Mouse (Mus musculus) lung, embryonic 16.5 days (tissue): ENCODE measurements at regions not wholly inside any gene's neighbourhood (a gene's known extent, or its start where the extent isn't known, plus 50 kb on each side); places are given as distances from the start of the nearest gene placed in this dataset.
A peak's percentile ranks its signal among the peaks of the same experiment; 100 is the strongest.

Experiments used
- ATAC-seq: fragments of 200-750 bp; cut with Nextera tagmentation; 2 replicates; pipeline ENCODE4 v1.8.0; 2017; ENCODE audit warnings: low read depth, mild to moderate bottlenecking, moderate library complexity
- H3K27ac ChIP-seq: fragments of 300-500 bp; sonication (generic); 2 replicates; pipeline ENCODE4 v1.5.1; 2014; ENCODE audit warnings: mild to moderate bottlenecking, control low read depth, low read length
- H3K27me3 ChIP-seq: fragments of 300-500 bp; sonication (generic); 2 replicates; pipeline ENCODE4 v1.6.1; 2014; ENCODE audit warnings: low read depth, low read length, mixed read lengths; ENCODE audit not compliant: control insufficient read depth, insufficient read depth
- H3K36me3 ChIP-seq: fragments of 300-500 bp; sonication (generic); 2 replicates; pipeline ENCODE4 v1.6.1; 2014; ENCODE audit warnings: low read length; ENCODE audit not compliant: control insufficient read depth, insufficient read depth
- H3K4me1 ChIP-seq: fragments of 300-500 bp; sonication (generic); replicated peaks from 2 replicates; pipeline ENCODE4 v1.6.1; 2014; ENCODE audit warnings: low read length, mixed read lengths; ENCODE audit not compliant: control insufficient read depth, insufficient read depth
- H3K4me2 ChIP-seq: fragments of 300-500 bp; sonication (generic); 2 replicates; pipeline ENCODE4 v1.6.1; 2014; ENCODE audit warnings: low read depth, low read length, control low read depth
- H3K4me3 ChIP-seq: fragments of 300-500 bp; sonication (generic); 2 replicates; pipeline ENCODE4 v1.5.1; 2014; ENCODE audit warnings: mild to moderate bottlenecking, low read length, control low read depth
- H3K9ac ChIP-seq: fragments of 300-500 bp; sonication (generic); 2 replicates; pipeline ENCODE4 v1.6.1; 2014; ENCODE audit warnings: low read length, control low read depth
- H3K9me3 ChIP-seq: fragments of 300-500 bp; sonication (generic); 2 replicates; pipeline ENCODE4 v1.6.1; 2016; ENCODE audit warnings: low read length; ENCODE audit not compliant: control insufficient read depth
- WGBS: fragments of 180-500 bp; shearing (Covaris S2); extraction: QIAGEN DNeasy Blood & Tissue Kit; methylation state at CpG from one replicate; pipeline ENCODE4 v1.1.7; 2014; 5-methylcytosine and 5-hydroxymethylcytosine counted together

DNA sequence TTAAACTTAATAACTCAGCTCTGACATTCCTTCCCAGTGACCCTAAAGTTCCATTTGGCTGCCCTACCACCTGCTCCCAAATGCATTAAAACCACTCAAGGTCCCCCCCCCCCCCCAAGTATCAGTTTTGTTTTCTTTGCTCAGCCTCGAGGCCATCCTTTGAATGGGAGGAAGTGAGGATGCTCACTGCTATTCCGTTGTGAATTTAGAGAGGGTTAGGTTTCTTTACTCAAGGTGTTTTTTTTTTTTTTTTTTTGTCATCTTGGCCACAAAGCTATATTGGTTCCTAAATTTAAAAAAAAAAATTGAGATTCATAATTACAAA is 168.8 kb upstream of the Arrdc4 start:
- ATAC-seq: no peak
- Histone ChIP-seq H3K9me3 (no peaks in the 10 kb centered on the region), H3K36me3 (no peaks in the 10 kb centered on the region), H3K4me2 (peak overlapping the region; percentile 46), H3K4me1 (peaks cover 12% of the 10 kb centered on the region; the same call in 1 of the 2 replicates), H3K9ac (no peak overlapping the region; the same call in 1 of the 2 replicates), H3K4me3 (0 out of 2 replicates have a peak overlapping the region, but pooled peaks have one; percentile 1), H3K27ac (no peak overlapping the region), H3K27me3 (no peaks in the 10 kb centered on the region)
- WGBS: 5% methylated on average over 2 of the region's 2 CpGs

DNA sequence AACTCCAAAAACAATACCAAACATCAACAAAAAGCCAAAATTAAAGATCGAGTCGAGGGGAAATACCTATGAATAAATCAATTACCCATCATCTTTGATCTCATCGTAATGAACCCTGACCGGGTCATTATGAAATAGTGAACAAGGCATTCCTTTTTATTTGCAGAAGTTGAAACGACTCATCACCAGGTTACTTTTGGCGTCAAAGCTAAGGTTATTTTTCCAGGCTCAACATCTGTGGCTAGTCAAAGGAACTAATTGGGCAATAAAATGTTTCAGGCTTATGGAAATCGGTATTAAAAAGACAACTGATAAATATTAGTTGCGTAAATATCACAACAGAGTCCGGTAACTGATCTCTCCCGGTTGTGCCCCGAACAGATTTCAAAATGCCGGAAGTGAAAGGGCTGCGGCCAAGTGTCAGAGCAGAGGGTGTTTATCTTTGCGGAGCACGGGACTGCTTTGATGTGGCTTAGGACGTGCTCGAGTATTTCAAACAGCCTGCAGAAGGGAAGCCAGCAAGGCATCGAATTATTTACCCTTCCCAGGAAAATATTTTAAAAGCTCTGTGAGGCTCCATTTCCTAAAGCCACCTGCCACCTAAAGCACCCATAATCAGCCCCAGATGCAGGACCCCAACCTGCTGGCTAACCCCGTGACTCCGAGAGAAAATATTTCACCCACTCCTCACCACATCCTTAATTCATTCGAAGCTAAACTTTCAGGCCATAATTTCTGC is 168.3 kb upstream of the Arrdc4 start:
- H3K9me3 ChIP-seq: no peaks in the 10 kb centered on the region
- H3K27me3 ChIP-seq: no peaks in the 10 kb centered on the region
- 10% methylated on average over 21 of the region's 21 CpGs for WGBS
- H3K27ac ChIP-seq: no peak overlapping the region
- H3K4me3 ChIP-seq: 0 out of 2 replicates have a peak overlapping the region, but pooled peaks have one; percentile 1
- no peaks in the 10 kb centered on the region for H3K36me3 ChIP-seq
- H3K4me2 ChIP-seq: peak overlapping the region; percentile 46
- no peak overlapping the region; the same call in 1 of the 2 replicates for H3K9ac ChIP-seq
- ATAC-seq: peak; percentile 80
- peaks cover 12% of the 10 kb centered on the region; the same call in 1 of the 2 replicates for H3K4me1 ChIP-seq

DNA sequence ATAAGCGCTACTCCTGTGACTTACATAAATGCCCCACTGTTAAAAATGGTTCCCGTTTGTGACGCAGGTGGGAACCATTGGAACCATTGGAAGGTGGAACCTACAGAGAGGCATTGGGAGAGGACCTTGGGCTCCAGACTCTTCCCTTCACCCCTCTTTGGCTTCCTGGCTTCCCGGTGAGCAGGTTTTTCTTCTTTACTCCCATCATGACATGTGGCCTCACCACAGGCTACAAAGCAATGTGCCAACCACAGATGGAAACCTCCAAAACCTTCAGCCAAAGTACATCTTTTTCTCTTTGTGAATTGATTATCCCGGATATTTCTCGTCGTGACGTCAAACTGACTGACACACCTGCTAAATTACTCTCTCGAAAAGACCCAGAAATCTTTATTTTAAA is 166.9 kb upstream of the Arrdc4 start:
- H3K4me2 ChIP-seq: no peak overlapping the region
- no peak overlapping the region for H3K4me3 ChIP-seq
- peaks cover 12% of the 10 kb centered on the region; the same call in 1 of the 2 replicates for H3K4me1 ChIP-seq
- no peak for ATAC-seq
- WGBS: 83% methylated on average over 9 of the region's 9 CpGs
- no peak overlapping the region for H3K9ac ChIP-seq
- no peak overlapping the region for H3K27ac ChIP-seq
- H3K9me3 ChIP-seq: no peaks in the 10 kb centered on the region
- H3K27me3 ChIP-seq: no peaks in the 10 kb centered on the region
- no peaks in the 10 kb centered on the region for H3K36me3 ChIP-seq

DNA sequence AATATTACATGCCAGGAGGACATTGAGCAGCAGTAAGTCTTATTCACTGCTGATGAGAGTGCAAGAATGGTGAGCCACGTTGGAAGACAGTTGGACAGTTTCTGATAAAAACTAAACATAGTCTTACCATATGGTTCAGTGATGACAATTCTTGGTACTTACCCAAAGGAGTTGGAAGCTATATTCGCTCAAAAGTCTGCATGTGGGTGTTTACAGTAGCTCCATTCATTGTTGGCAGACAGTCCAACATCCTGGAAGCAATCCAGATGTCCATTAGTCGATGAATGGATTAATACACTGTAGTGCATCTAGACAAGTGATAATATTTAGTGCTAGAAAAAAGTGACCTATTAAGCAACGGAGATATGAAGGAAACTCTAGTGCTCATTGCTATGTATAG is 165.3 kb upstream of the Arrdc4 start:
- 27% methylated on average over 4 of the region's 4 CpGs for WGBS
- Histone ChIP-seq H3K27me3 (no peaks in the 10 kb centered on the region), H3K36me3 (no peaks in the 10 kb centered on the region), H3K9ac (no peak overlapping the region), H3K27ac (no peak overlapping the region), H3K4me1 (peaks cover 12% of the 10 kb centered on the region; the same call in 1 of the 2 replicates), H3K4me2 (no peak overlapping the region), H3K4me3 (no peak overlapping the region), H3K9me3 (no peaks in the 10 kb centered on the region)
- peak; percentile 85 for ATAC-seq

DNA sequence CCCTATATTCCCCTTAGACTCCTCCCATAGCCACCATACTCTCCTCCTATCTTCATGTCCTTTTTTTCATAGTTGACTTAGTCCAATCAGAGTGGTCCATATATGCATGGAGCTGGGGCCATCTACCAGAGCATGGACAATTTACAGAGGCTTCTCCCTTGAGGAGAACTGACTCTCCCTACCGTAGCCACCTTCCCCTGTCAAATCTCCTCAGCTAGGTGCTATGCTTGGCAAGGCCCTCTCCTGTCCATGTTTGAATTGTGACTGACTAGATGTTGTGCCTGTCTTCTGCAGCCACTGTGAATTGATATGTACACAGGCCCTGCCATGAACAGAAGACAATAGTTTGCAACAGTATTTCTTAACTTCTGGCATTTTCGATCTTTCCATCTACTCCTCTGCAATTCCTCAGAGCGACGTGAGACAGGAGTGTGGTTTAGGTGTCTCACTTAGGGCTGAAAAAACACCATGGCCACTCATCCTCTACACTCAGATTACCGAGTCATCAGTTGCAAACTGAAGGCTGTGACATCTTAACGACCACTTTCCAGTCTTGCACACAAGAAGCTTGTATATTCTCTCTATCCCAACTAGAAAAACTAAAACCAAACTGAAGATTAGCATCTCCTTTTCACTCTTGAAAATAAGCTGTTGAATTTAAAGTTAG is 163.1 kb upstream of the Arrdc4 start:
- H3K4me2 ChIP-seq: no peak overlapping the region
- ATAC-seq: no peak
- peaks cover 6% of the 10 kb centered on the region; the same call in 1 of the 2 replicates for H3K4me1 ChIP-seq
- 79% methylated on average over 6 of the region's 6 CpGs for WGBS
- no peaks in the 10 kb centered on the region for H3K27me3 ChIP-seq
- no peaks in the 10 kb centered on the region for H3K9me3 ChIP-seq
- no peaks in the 10 kb centered on the region for H3K36me3 ChIP-seq
- H3K9ac ChIP-seq: no peak overlapping the region
- no peak overlapping the region for H3K27ac ChIP-seq
- no peak overlapping the region for H3K4me3 ChIP-seq

DNA sequence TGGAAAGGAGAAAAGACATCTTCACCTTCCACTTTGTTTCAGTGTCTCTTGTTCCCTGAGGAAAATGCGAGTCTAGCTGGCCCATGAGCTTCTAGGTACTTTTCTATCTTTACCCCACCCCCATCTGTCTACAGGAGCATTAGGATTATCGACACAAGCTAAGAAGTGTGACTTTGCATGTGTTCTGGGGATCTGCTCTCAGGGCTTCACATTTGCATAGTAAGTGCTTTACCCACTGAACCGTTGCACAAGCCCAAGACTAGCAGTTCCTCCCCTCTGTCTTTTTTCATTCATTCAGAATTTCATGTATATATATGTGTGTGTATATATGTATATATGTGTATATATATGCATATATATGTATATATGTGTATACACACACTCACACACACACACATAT is 162.5 kb upstream of the Arrdc4 start:
- H3K9me3 ChIP-seq: no peaks in the 10 kb centered on the region
- H3K4me3 ChIP-seq: no peak overlapping the region
- peaks cover 6% of the 10 kb centered on the region; the same call in 1 of the 2 replicates for H3K4me1 ChIP-seq
- H3K9ac ChIP-seq: no peak overlapping the region
- H3K4me2 ChIP-seq: no peak overlapping the region
- no peak for ATAC-seq
- no peak overlapping the region for H3K27ac ChIP-seq
- no peaks in the 10 kb centered on the region for H3K27me3 ChIP-seq
- no peaks in the 10 kb centered on the region for H3K36me3 ChIP-seq
- WGBS: 80% methylated on average over 3 of the region's 3 CpGs

DNA sequence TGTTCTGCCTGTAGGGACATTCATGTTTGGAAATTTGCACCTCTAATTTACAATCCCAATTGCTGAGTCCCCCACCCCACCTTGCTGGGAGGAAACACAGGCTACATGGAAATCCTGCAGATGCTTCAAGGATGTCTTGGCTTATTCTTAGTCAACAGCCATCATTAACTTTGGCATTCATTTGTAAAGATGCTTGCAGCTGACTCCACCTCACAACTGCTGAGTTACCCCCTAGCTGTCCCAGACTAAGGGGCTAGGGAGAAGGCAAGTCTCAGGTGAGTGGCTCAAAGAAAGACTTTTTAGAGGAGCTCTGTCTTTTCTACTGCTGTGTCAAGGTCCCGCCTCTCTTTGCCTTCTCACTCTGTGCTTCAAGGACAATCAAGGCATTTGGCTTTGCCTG is 160.7 kb upstream of the Arrdc4 start:
- H3K4me2 ChIP-seq: no peak overlapping the region
- H3K4me1 ChIP-seq: peaks cover 2% of the 10 kb centered on the region; the same call in 1 of the 2 replicates
- no peak overlapping the region for H3K9ac ChIP-seq
- no peaks in the 10 kb centered on the region for H3K36me3 ChIP-seq
- H3K9me3 ChIP-seq: no peaks in the 10 kb centered on the region
- no peak overlapping the region for H3K27ac ChIP-seq
- no peaks in the 10 kb centered on the region for H3K27me3 ChIP-seq
- H3K4me3 ChIP-seq: no peak overlapping the region
- WGBS: 92% methylated on average over 1 of the region's 1 CpGs
- ATAC-seq: no peak

DNA sequence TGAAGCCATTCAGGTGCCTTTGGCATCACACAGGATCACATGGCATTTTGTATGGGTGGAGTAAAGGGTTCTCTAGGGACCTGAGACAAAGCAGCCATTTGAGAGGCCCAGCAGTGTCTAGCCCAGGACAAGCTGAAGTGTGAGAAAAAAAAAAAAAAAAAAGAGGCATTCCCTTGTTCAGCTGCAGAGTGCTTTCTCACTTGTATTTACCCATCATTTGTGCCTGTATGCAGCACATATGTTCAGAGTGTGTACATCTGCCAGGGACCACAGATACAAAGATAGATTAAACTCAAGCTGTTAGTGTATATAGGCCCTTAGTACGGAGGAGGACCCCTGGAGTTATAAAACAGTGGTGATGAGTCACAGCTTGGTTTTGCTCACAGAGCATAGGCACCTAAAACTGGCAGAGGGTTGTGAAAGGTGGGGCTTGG is 159.4 kb upstream of the Arrdc4 start:
- H3K4me1 ChIP-seq: no peaks in the 10 kb centered on the region
- H3K27ac ChIP-seq: no peak overlapping the region
- no peaks in the 10 kb centered on the region for H3K36me3 ChIP-seq
- H3K4me2 ChIP-seq: no peak overlapping the region
- H3K9me3 ChIP-seq: no peaks in the 10 kb centered on the region
- no peak overlapping the region for H3K9ac ChIP-seq
- ATAC-seq: no peak
- H3K27me3 ChIP-seq: no peaks in the 10 kb centered on the region
- no peak overlapping the region for H3K4me3 ChIP-seq
- 21% methylated on average over 1 of the region's 1 CpGs for WGBS

DNA sequence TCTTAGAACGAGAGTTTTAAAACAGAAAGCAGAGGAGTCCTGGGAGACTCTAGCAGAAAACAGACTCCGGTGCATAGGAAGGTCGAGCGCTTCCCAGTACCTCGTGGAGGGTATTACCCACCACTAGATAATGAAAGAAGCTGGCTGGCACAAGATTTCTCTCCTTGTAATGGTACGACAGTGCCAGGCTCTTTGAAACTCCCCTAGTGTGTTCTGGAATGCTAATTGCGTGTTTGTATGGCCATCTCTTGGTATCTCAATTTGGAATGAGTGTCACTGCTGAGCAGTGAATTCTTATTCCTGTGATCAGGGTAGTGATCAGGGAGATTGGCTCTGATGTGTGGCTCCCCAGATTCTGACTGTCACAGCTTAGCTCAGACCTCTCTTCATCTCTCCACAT is 158.8 kb upstream of the Arrdc4 start:
- Histone ChIP-seq H3K36me3 (no peaks in the 10 kb centered on the region), H3K9me3 (no peaks in the 10 kb centered on the region), H3K4me1 (no peaks in the 10 kb centered on the region), H3K4me2 (no peak overlapping the region), H3K9ac (no peak overlapping the region), H3K27me3 (no peaks in the 10 kb centered on the region), H3K4me3 (no peak overlapping the region), H3K27ac (no peak overlapping the region)
- WGBS: 85% methylated on average over 7 of the region's 7 CpGs
- ATAC-seq: no peak
